Mouse (Mus musculus) erythroblast, embryonic 14.5 days (primary cell): ENCODE results near the gene Prps1l3. TPM values are rescaled to one million over a fixed set of nuclear protein-coding genes. Genes with fewer than 3 reads are reported as not detected.
A peak's percentile ranks its signal among the peaks of the same experiment; 100 is the strongest.

Experiments used
- H3K27me3 ChIP-seq: 2 replicates; pipeline ENCODE4 v1.6.1; 2012; ENCODE audit warnings: inconsistent platforms; ENCODE audit not compliant: control insufficient read depth
- H3K36me3 ChIP-seq: 2 replicates; pipeline ENCODE4 v1.6.1; 2012; ENCODE audit warnings: mild to moderate bottlenecking, inconsistent platforms; ENCODE audit not compliant: control insufficient read depth
- H3K4me1 ChIP-seq: 2 replicates; pipeline ENCODE4 v1.6.1; 2012; ENCODE audit warnings: inconsistent platforms; ENCODE audit not compliant: control insufficient read depth
- H3K4me3 ChIP-seq: replicated peaks from 2 replicates; pipeline ENCODE3; 2012; ENCODE audit warnings: moderate library complexity, mild to moderate bottlenecking, inconsistent platforms
- H3K9me3 ChIP-seq: 2 replicates; pipeline ENCODE4 v1.6.1; 2012; ENCODE audit warnings: low read length, inconsistent platforms, mixed read lengths; ENCODE audit not compliant: control insufficient read depth
- GATA1 ChIP-seq: IDR thresholded peaks from 2 replicates; pipeline ENCODE4 v1.6.1; 2012; ENCODE audit warnings: low read length, inconsistent platforms, mixed read lengths
- TAL1 ChIP-seq: IDR thresholded peaks from 3 replicates; pipeline ENCODE4 v1.6.1; 2012; ENCODE audit warnings: low read length, inconsistent platforms, mixed read lengths
- polyA plus RNA-seq: library from polyadenylated mRNA; stranded (reverse); fragments of >175 nt; gene quantifications from 2 replicates; pipeline ENCODE4 v1.2.3, GENCODE M21; 2012

Prps1l3 gene
- polyA plus RNA-seq, 1 experiment: 0.80 TPM

- TF ChIP-seq GATA1 (no peak), TAL1 (no peak)
- Histone ChIP-seq H3K36me3 (peaks cover 5% of the 10 kb centered on the region), H3K4me3 (peak overlapping the region; percentile 94)
Observed at GRCm38 (mm10) chr12:57229703-57230102, 509 bp upstream of the Prps1l3 start.

GRCm38 (mm10) chr12:57231085-57231875 is 1.1 kb downstream of the Prps1l3 start:
- Histone ChIP-seq H3K36me3 (peaks cover 16% of the 10 kb centered on the region), H3K4me3 (peak overlapping the region; percentile 94), H3K27me3 (no peaks in the 10 kb centered on the region), H3K4me1 (peaks cover 51% of the 10 kb centered on the region), H3K9me3 (no peaks in the 10 kb centered on the region)
- no peak for TF ChIP-seq TAL1
- no peak for TF ChIP-seq GATA1

More at GRCm38 (mm10) chr12:57229703-57230102, 509 bp upstream of the Prps1l3 start:
- no peaks in the 10 kb centered on the region for H3K27me3 ChIP-seq
- H3K9me3 ChIP-seq: no peaks in the 10 kb centered on the region
- H3K4me1 ChIP-seq: peaks cover 40% of the 10 kb centered on the region

GRCm38 (mm10) chr12:57233386-57233785 is 3.2 kb downstream of the Prps1l3 start:
- Histone ChIP-seq H3K9me3 (no peaks in the 10 kb centered on the region), H3K36me3 (peaks cover 27% of the 10 kb centered on the region), H3K27me3 (no peaks in the 10 kb centered on the region), H3K4me3 (no peak overlapping the region), H3K4me1 (peaks cover 49% of the 10 kb centered on the region)
- TF ChIP-seq GATA1 (no peak), TAL1 (no peak)

GRCm38 (mm10) chr12:57243671-57244495 is 13.7 kb downstream of the Prps1l3 start:
- Histone ChIP-seq H3K4me1 (peaks cover 8% of the 10 kb centered on the region), H3K27me3 (no peaks in the 10 kb centered on the region), H3K4me3 (no peak overlapping the region), H3K36me3 (peaks cover 41% of the 10 kb centered on the region), H3K9me3 (no peaks in the 10 kb centered on the region)
- TF ChIP-seq TAL1 (no peak), GATA1 (no peak)

GRCm38 (mm10) chr12:57258572-57258971 is 28.4 kb downstream of the Prps1l3 start:
- Histone ChIP-seq H3K36me3 (no peaks in the 10 kb centered on the region), H3K27me3 (no peaks in the 10 kb centered on the region), H3K4me1 (no peaks in the 10 kb centered on the region), H3K9me3 (no peaks in the 10 kb centered on the region), H3K4me3 (no peak overlapping the region)
- no peak for TF ChIP-seq GATA1
- no peak for TF ChIP-seq TAL1

GRCm38 (mm10) chr12:57275456-57275855 is 45.2 kb downstream of the Prps1l3 start:
- no peaks in the 10 kb centered on the region for H3K36me3 ChIP-seq
- no peaks in the 10 kb centered on the region for H3K9me3 ChIP-seq
- no peak overlapping the region for H3K4me3 ChIP-seq
- TF ChIP-seq TAL1: no peak
- TF ChIP-seq GATA1: no peak
- no peaks in the 10 kb centered on the region for H3K4me1 ChIP-seq
- no peaks in the 10 kb centered on the region for H3K27me3 ChIP-seq

- Histone ChIP-seq H3K4me3 (no peak overlapping the region), H3K27me3 (no peaks in the 10 kb centered on the region), H3K36me3 (no peaks in the 10 kb centered on the region), H3K9me3 (no peaks in the 10 kb centered on the region), H3K4me1 (no peaks in the 10 kb centered on the region)
- TF ChIP-seq GATA1: no peak
Observed at GRCm38 (mm10) chr12:57281155-57282114, 51.2 kb downstream of the Prps1l3 start.

- H3K36me3 ChIP-seq: no peaks in the 10 kb centered on the region
Observed at GRCm38 (mm10) chr12:57285303-57286059, 55.3 kb downstream of the Prps1l3 start.

More at GRCm38 (mm10) chr12:57285303-57286059, 55.3 kb downstream of the Prps1l3 start:
- H3K4me1 ChIP-seq: no peaks in the 10 kb centered on the region
- no peak overlapping the region for H3K4me3 ChIP-seq
- no peaks in the 10 kb centered on the region for H3K27me3 ChIP-seq
- no peaks in the 10 kb centered on the region for H3K9me3 ChIP-seq
- TF ChIP-seq GATA1 (no peak), TAL1 (no peak)

Other genes with a start within 250 kb of the Prps1l3 start
- 4.3 and 5.0 TPM in 2 replicates for gene Slc25a21, start 32.9 kb upstream of the Prps1l3 start, polyA plus RNA-seq
- 0.08 TPM in 2 replicates for gene Mipol1, start within 50 bp of the Prps1l3 start, polyA plus RNA-seq